Mouse (Mus musculus) CH12.LX (cell line): ENCODE data around the gene Cux1.

Experiments
- CTCF ChIP-seq, 2 experiments: IDR thresholded peaks in 1 of 2; conservative IDR thresholded peaks in 1 of 2; 2 replicates each; pipeline ENCODE4 v1.5.1; 2011 to 2012; ENCODE audit warnings: low read depth in 2 of 2, low read length in 2 of 2, improper control_type of control experiment in 1 of 2, inconsistent platforms in 1 of 2, mild to moderate bottlenecking in 1 of 2, moderate library complexity in 1 of 2
- MAX ChIP-seq: IDR thresholded peaks from 2 replicates; pipeline ENCODE4 v1.6.1; 2011; ENCODE audit warnings: low read length, improper control_type of control experiment
- NRF1 ChIP-seq: IDR thresholded peaks from 2 replicates; pipeline ENCODE4 v1.6.1; 2014; ENCODE audit warnings: low read depth, mild to moderate bottlenecking, inconsistent platforms, low read length, improper control_type of control experiment, moderate library complexity
- POLR2A ChIP-seq: IDR thresholded peaks from 2 replicates; pipeline ENCODE4 v1.6.1; 2011; ENCODE audit warnings: low read depth, mild to moderate bottlenecking, improper control_type of control experiment, low read length
- RCOR1 ChIP-seq: conservative IDR thresholded peaks from 2 replicates; pipeline ENCODE4 v1.6.1; 2012; ENCODE audit warnings: low read depth, mild to moderate bottlenecking, inconsistent platforms, low read length, improper control_type of control experiment
- SMC3 ChIP-seq: IDR thresholded peaks from 2 replicates; pipeline ENCODE4 v1.6.1; 2011; ENCODE audit warnings: low read depth, low read length, improper control_type of control experiment
- ZNF384 ChIP-seq: IDR thresholded peaks from 2 replicates; pipeline ENCODE4 v1.6.1; 2012; ENCODE audit warnings: low read depth, low read length, improper control_type of control experiment, inconsistent platforms

- no peak for TF ChIP-seq CTCF (conservative IDR thresholded peaks at IDR 0.05 in 1 of 2, IDR thresholded peaks at IDR 0.05 in 1 of 2; ENCODE audit: low read depth in 2 of 2, low read length in 2 of 2)
- no peak for TF ChIP-seq MAX
- no peak for TF ChIP-seq SMC3
- TF ChIP-seq NRF1, result no peak
- no peak for TF ChIP-seq ZNF384
- no peak for TF ChIP-seq POLR2A
- TF ChIP-seq RCOR1, result no peak
Measured at GRCm38 (mm10) chr5:136536753-136537152, 30.5 kb downstream of the Cux1 start.
